In the genomic region with DNA sequence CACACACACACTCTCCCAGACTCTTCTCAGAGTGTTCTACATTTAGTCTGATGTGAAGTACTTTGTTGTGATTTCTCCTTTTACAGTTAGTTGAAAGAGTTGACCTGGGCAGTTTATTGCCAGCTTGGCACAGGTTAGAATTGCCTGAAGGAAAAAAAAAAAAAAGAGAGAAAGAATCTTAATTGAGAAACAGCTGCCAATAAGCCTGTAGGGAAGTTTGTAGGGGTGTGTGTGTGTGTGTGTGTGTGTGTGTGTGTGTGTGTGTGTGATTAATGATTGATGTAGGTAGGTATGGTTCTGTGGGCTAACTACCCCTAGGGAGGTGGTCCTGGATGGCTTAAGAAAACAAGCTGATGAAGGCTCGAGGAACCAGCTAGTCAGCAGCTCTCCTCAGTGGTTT, we compare ENCODE assay signal across 32 mouse cellular contexts.
A peak's percentile ranks its signal among the peaks of the same experiment; 100 is the strongest.
DNase-seq lines count a peak whose midpoint lies in the region; ATAC-seq and TF ChIP-seq lines count a peak whose summit lies in the region.
"Had no signal": no experiment of that assay in that cellular context is flagged by ENCODE, and none has a peak within 500 bp of the region (broad histone marks: within the 10 kb centered on the region; RNA-seq: fewer than 3 reads in every experiment).

No protein-coding gene starts in this region.

- H3K9me3 ChIP-seq in kidney, embryonic 16.5 days (ENCODE audit: low read length): no peaks in the 10 kb centered on the region
- H3K9me3 ChIP-seq: embryonic facial prominence, embryonic 10.5 days; embryonic facial prominence, embryonic 15.5 days; forebrain, embryonic 13.5 days; heart, embryonic 13.5 days; hindbrain, embryonic 10.5 days; hindbrain, embryonic 15.5 days; megakaryocyte, embryonic 14.5 days; midbrain, embryonic 12.5 days; neural tube, embryonic 13.5 days had no signal

- TF ChIP-seq CTCF in kidney, adult 2 months (conservative IDR thresholded peaks at IDR 0.05; ENCODE audit: insufficient read depth, insufficient read length, low read depth, low read length): no peak

- peaks cover 9% of the 10 kb centered on the region; the same call in 1 of the 2 replicates for H3K4me1 ChIP-seq in kidney, adult 2 months (ENCODE audit: control insufficient read depth, insufficient read depth, low read length)
- H3K4me1 ChIP-seq in kidney, embryonic 16.5 days (ENCODE audit: insufficient read depth, low read length): peaks cover 5% of the 10 kb centered on the region; the same call in 1 of the 2 replicates
- H3K4me1 ChIP-seq: embryonic facial prominence, embryonic 15.5 days; hindbrain, embryonic 10.5 days; midbrain, embryonic 12.5 days had no signal

- no peak for TF ChIP-seq POLR2A in kidney, adult 2 months (IDR thresholded peaks at IDR 0.05; ENCODE audit: low read depth, low read length)

- H3K4me2 ChIP-seq in kidney, embryonic 16.5 days (replicated peaks; ENCODE audit: low read depth, low read length): no peak overlapping the region
- H3K4me2 ChIP-seq: embryonic facial prominence, embryonic 15.5 days; forebrain, embryonic 13.5 days; heart, embryonic 13.5 days; hindbrain, embryonic 15.5 days; liver, embryonic 11.5 days; midbrain, embryonic 12.5 days; neural tube, embryonic 13.5 days had no signal

- H3K9ac ChIP-seq in kidney, embryonic 16.5 days (replicated peaks; ENCODE audit: low read length): no peak overlapping the region
- H3K9ac ChIP-seq: embryonic facial prominence, embryonic 15.5 days; forebrain, embryonic 13.5 days; heart, embryonic 13.5 days; hindbrain, embryonic 15.5 days; midbrain, embryonic 12.5 days; neural tube, embryonic 13.5 days had no signal

- no peaks in the 10 kb centered on the region for H3K27me3 ChIP-seq in kidney, adult 2 months (replicated peaks; ENCODE audit: control insufficient read depth, insufficient read depth, low read length)
- no peaks in the 10 kb centered on the region for H3K27me3 ChIP-seq in kidney, embryonic 16.5 days (ENCODE audit: insufficient read depth, low read length)
- H3K27me3 ChIP-seq: CH12.LX; embryonic facial prominence, embryonic 15.5 days; forebrain, embryonic 13.5 days; heart, embryonic 13.5 days; hindbrain, embryonic 15.5 days; midbrain, embryonic 12.5 days; neural tube, embryonic 13.5 days; Patski had no signal

- H3K4me3 ChIP-seq in kidney, adult 2 months (ENCODE audit: insufficient read depth, low read depth, low read length): no peak overlapping the region
- H3K4me3 ChIP-seq in kidney, embryonic 16.5 days (ENCODE audit: low read length): no peak overlapping the region
- H3K4me3 ChIP-seq: embryonic facial prominence, embryonic 10.5 days; embryonic facial prominence, embryonic 15.5 days; forebrain, embryonic 13.5 days; gastrocnemius, adult 2 months; heart, embryonic 13.5 days; hindbrain, embryonic 10.5 days; hindbrain, embryonic 15.5 days; megakaryocyte, embryonic 14.5 days; midbrain, embryonic 12.5 days; neural tube, embryonic 13.5 days had no signal

- no peak overlapping the region for H3K27ac ChIP-seq in kidney, adult 2 months (ENCODE audit: insufficient read depth, low read depth, low read length)
- H3K27ac ChIP-seq in kidney, embryonic 16.5 days (ENCODE audit: low read length): 0 out of 2 replicates have a peak overlapping the region, but pooled peaks have one; percentile 15
- H3K27ac ChIP-seq: embryonic facial prominence, embryonic 10.5 days; embryonic facial prominence, embryonic 15.5 days; forebrain, embryonic 13.5 days; gastrocnemius, adult 2 months; heart, embryonic 13.5 days; hindbrain, embryonic 10.5 days; hindbrain, embryonic 15.5 days; midbrain, embryonic 12.5 days; neural tube, embryonic 13.5 days; stomach, postnatal 0 days had no signal

- peak; percentile 27; the same call in 1 of the 2 replicates for ATAC-seq in kidney, embryonic 16.5 days (ENCODE audit: low FRiP score, low TSS enrichment)
- no peak for ATAC-seq in frontal cortex, adult (ENCODE audit: low TSS enrichment)
- ATAC-seq: forebrain, embryonic 13.5 days; inflammation-experienced regulatory T-cells, adult 6 months; lung, postnatal 0 days; Patski had no signal

- H3K36me3 ChIP-seq in kidney, adult 2 months (ENCODE audit: control insufficient read depth, insufficient read depth, low read length): no peaks in the 10 kb centered on the region
- no peaks in the 10 kb centered on the region for H3K36me3 ChIP-seq in kidney, embryonic 16.5 days (ENCODE audit: insufficient read depth, low read length)
- H3K36me3 ChIP-seq: embryonic facial prominence, embryonic 10.5 days; embryonic facial prominence, embryonic 15.5 days; heart, embryonic 13.5 days; hindbrain, embryonic 10.5 days; hindbrain, embryonic 15.5 days; midbrain, embryonic 12.5 days; neural tube, embryonic 13.5 days had no signal

- DNase-seq in heart, adult 11 months: peak; percentile 19
- no peak for DNase-seq in heart, postnatal 4 days
- DNase-seq in kidney, adult 2 months: peak; percentile 71
- DNase-seq in kidney, postnatal 4 days: peak; percentile 20 to 37
- no peak for DNase-seq in urinary bladder, adult 2 months (ENCODE audit: low spot score)
- no peak for DNase-seq in adrenal gland, postnatal 25 days
- DNase-seq: adrenal gland, postnatal 10 days; cerebellum, adult 18-20 months; cerebellum, postnatal 10 days; gastrocnemius, adult 2 months; heart, postnatal 10 days; lung, postnatal 4 days; right cerebral cortex, postnatal 4 days; thymus, adult 18-20 months; thymus, postnatal 25 days had no signal

- WGBS in kidney, adult 2 months: 0% methylated on average over 1 of the region's 1 CpGs
- WGBS in kidney, embryonic 16.5 days: 6% methylated on average over 1 of the region's 1 CpGs

Comparison
In these comparisons a context has a peak if more than half of its experiments do, and no peak if none do; other contexts are left out.
1. DNase-seq: peak in heart, adult 11 months (single experiment), kidney, adult 2 months (single experiment) and kidney, postnatal 4 days (2 of 2); none in heart, postnatal 4 days (single experiment), urinary bladder, adult 2 months (single experiment) and adrenal gland, postnatal 25 days (single experiment).